Comparison of ENCODE assay signal across 26 mouse cellular contexts in the genomic region with DNA sequence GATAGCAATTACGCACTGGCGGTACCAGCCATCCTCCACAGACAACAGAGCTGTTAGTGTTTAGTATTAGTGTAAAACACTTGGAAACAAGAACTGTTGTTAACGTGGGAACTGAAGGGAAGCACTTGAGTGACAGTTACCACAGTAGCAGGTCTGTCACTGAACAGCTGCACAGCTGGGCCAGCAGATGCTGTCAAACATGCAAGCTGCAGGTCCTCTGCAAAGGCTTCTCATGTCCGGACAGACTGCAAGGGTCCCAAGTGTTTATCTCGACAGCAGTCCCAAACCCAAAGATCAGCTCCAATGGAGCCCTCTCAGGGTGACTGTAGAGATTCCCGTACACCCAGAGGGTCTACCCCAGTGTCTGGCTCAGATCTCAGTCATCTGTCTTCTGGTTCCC. TPM values are rescaled to one million over a fixed set of nuclear protein-coding genes. Genes with fewer than 3 reads are reported as not detected.
DNase-seq lines count a peak whose midpoint lies in the region; ATAC-seq and TF ChIP-seq lines count a peak whose summit lies in the region.
"Had no signal": no experiment of that assay in that cellular context is flagged by ENCODE, and none has a peak within 500 bp of the region (broad histone marks: within the 10 kb centered on the region; RNA-seq: fewer than 3 reads in every experiment).

No protein-coding gene starts in this region.

- TF ChIP-seq POLR2A in thymus, adult 2 months (IDR thresholded peaks at IDR 0.05; ENCODE audit: control insufficient read depth, extremely low read depth, insufficient read depth, low read length, poor library complexity) = no peak

- H3K4me2 ChIP-seq in heart, embryonic 16.5 days (ENCODE audit: low read depth, low read length) = no peak overlapping the region
- H3K4me2 ChIP-seq in hindbrain, postnatal 0 days (ENCODE audit: low read depth, low read length) = no peak overlapping the region
- no peak overlapping the region for H3K4me2 ChIP-seq in intestine, embryonic 16.5 days (ENCODE audit: low read depth, low read length)
- H3K4me2 ChIP-seq: embryonic facial prominence, embryonic 13.5 days; forebrain, embryonic 13.5 days; hindbrain, embryonic 14.5 days had no signal

- no peaks in the 10 kb centered on the region for H3K4me1 ChIP-seq in heart, embryonic 16.5 days (ENCODE audit: control insufficient read depth, insufficient read depth, low read length)
- H3K4me1 ChIP-seq in thymus, adult 2 months (replicated peaks; ENCODE audit: control insufficient read depth, insufficient read depth, low read length) = peaks cover 13% of the 10 kb centered on the region
- H3K4me1 ChIP-seq in hindbrain, postnatal 0 days (ENCODE audit: insufficient read depth, low read length) = no peaks in the 10 kb centered on the region
- no peaks in the 10 kb centered on the region for H3K4me1 ChIP-seq in intestine, embryonic 16.5 days (ENCODE audit: control insufficient read depth, insufficient read depth, low read length)
- H3K4me1 ChIP-seq: embryonic facial prominence, embryonic 13.5 days had no signal

- H3K4me3 ChIP-seq in heart, embryonic 16.5 days (ENCODE audit: low read length) = no peak overlapping the region
- H3K4me3 ChIP-seq in thymus, adult 2 months (ENCODE audit: control insufficient read depth, insufficient read depth, low read length) = no peak overlapping the region
- H3K4me3 ChIP-seq in hindbrain, postnatal 0 days (ENCODE audit: low read length) = no peak overlapping the region
- H3K4me3 ChIP-seq in intestine, embryonic 16.5 days (ENCODE audit: low read length) = no peak overlapping the region
- H3K4me3 ChIP-seq: embryonic facial prominence, embryonic 13.5 days; forebrain, embryonic 13.5 days; heart, embryonic 10.5 days; hindbrain, embryonic 10.5 days had no signal

- H3K9me3 ChIP-seq in heart, embryonic 16.5 days (replicated peaks; ENCODE audit: control insufficient read depth, low read length) = no peaks in the 10 kb centered on the region
- no peaks in the 10 kb centered on the region for H3K9me3 ChIP-seq in hindbrain, postnatal 0 days (ENCODE audit: low read length)
- no peaks in the 10 kb centered on the region for H3K9me3 ChIP-seq in intestine, embryonic 16.5 days (ENCODE audit: control insufficient read depth, low read length)
- H3K9me3 ChIP-seq: embryonic facial prominence, embryonic 13.5 days; forebrain, embryonic 13.5 days; heart, embryonic 10.5 days; hindbrain, embryonic 10.5 days had no signal

- intact Hi-C loops in heart, postnatal 10 days (cut with DNase I) = no loop called here

- H3K9ac ChIP-seq in heart, embryonic 16.5 days (ENCODE audit: low read length) = no peak overlapping the region
- H3K9ac ChIP-seq in hindbrain, postnatal 0 days (replicated peaks; ENCODE audit: low read length) = no peak overlapping the region
- H3K9ac ChIP-seq in intestine, embryonic 16.5 days (ENCODE audit: low read depth, low read length) = no peak overlapping the region
- H3K9ac ChIP-seq: embryonic facial prominence, embryonic 13.5 days; forebrain, embryonic 13.5 days; forebrain, postnatal 0 days; hindbrain, embryonic 14.5 days had no signal

- no peak for DNase-seq in heart, postnatal 10 days
- DNase-seq in thymus, adult 2 months = peak; percentile 27
- DNase-seq in thymus, postnatal 25 days = peak; percentile 49
- DNase-seq in cerebellum, adult 9-11 months = no peak
- no peak for DNase-seq in hindbrain, postnatal 0 days (ENCODE audit: low spot score)
- DNase-seq: adrenal gland, postnatal 25 days; B cell, adult 2 months; cerebellum, adult 2 months; cerebellum, postnatal 14 days; forebrain, postnatal 0 days; gastrocnemius, postnatal 10 days; heart, adult 18-20 months had no signal

- H3K27ac ChIP-seq in heart, embryonic 16.5 days (ENCODE audit: low read length) = no peak overlapping the region
- H3K27ac ChIP-seq in thymus, adult 2 months (ENCODE audit: control insufficient read depth, insufficient read depth, low read length) = peak overlapping the region; percentile 40; the same call in 1 of the 2 replicates
- H3K27ac ChIP-seq in hindbrain, postnatal 0 days = no peak overlapping the region
- H3K27ac ChIP-seq in intestine, embryonic 16.5 days (ENCODE audit: low read length) = no peak overlapping the region
- H3K27ac ChIP-seq: embryonic facial prominence, embryonic 13.5 days; forebrain, embryonic 13.5 days; heart, embryonic 10.5 days; hindbrain, embryonic 10.5 days; hindbrain, embryonic 14.5 days had no signal

- TF ChIP-seq CTCF in thymus, adult 2 months (IDR thresholded peaks at IDR 0.05; ENCODE audit: borderline replicate concordance, control insufficient read depth, extremely low read depth, insufficient read depth, low read length, poor library complexity) = no peak
- TF ChIP-seq CTCF in hindbrain, postnatal 0 days (IDR thresholded peaks at IDR 0.05; ENCODE audit: low read depth) = no peak

- H3K36me3 ChIP-seq in heart, embryonic 16.5 days (ENCODE audit: control insufficient read depth, insufficient read depth) = peaks cover 26% of the 10 kb centered on the region
- 0 out of 2 replicates have a peak, but pooled peaks cover 3% of the 10 kb centered on the region for H3K36me3 ChIP-seq in thymus, adult 2 months (ENCODE audit: control insufficient read depth, insufficient read depth, low read length)
- peaks cover 35% of the 10 kb centered on the region for H3K36me3 ChIP-seq in hindbrain, postnatal 0 days (ENCODE audit: insufficient read depth, low read length)
- H3K36me3 ChIP-seq in intestine, embryonic 16.5 days (ENCODE audit: control insufficient read depth, insufficient read depth, low read length) = peaks cover 16% of the 10 kb centered on the region
- H3K36me3 ChIP-seq: G1E had no signal

- no peaks in the 10 kb centered on the region for H3K27me3 ChIP-seq in heart, embryonic 16.5 days (ENCODE audit: control insufficient read depth, insufficient read depth, low read length)
- no peaks in the 10 kb centered on the region for H3K27me3 ChIP-seq in thymus, adult 2 months (ENCODE audit: control insufficient read depth, insufficient read depth, low read length)
- H3K27me3 ChIP-seq in hindbrain, postnatal 0 days (ENCODE audit: insufficient read depth, low read length) = no peaks in the 10 kb centered on the region
- no peaks in the 10 kb centered on the region for H3K27me3 ChIP-seq in intestine, embryonic 16.5 days (replicated peaks; ENCODE audit: control insufficient read depth, insufficient read depth, low read length)
- H3K27me3 ChIP-seq: embryonic facial prominence, embryonic 13.5 days; forebrain, embryonic 13.5 days had no signal

- peak; percentile 49; the same call in 1 of the 2 replicates for ATAC-seq in heart, embryonic 16.5 days (replicated peaks; ENCODE audit: extremely low read depth, insufficient read depth, low FRiP score)
- peak; percentile 42 for ATAC-seq in megakaryocyte progenitor cell, adult 5-6 weeks (replicated peaks; ENCODE audit: poor library complexity)
- ATAC-seq in hindbrain, postnatal 0 days = no peak
- ATAC-seq in intestine, embryonic 16.5 days = no peak
- ATAC-seq: CD4-positive, CD25-positive, alpha-beta regulatory T cell, adult 4 months; forebrain, embryonic 13.5 days; forebrain, postnatal 0 days had no signal

- WGBS in heart, embryonic 16.5 days = 68% methylated on average over 6 of the region's 6 CpGs
- 45% methylated on average over 6 of the region's 6 CpGs for WGBS in thymus, adult 2 months
- WGBS in hindbrain, postnatal 0 days = 74% methylated on average over 6 of the region's 6 CpGs
- 84% methylated on average over 6 of the region's 6 CpGs for WGBS in intestine, embryonic 16.5 days

RNA-seq across cellular contexts. Expression of a gene that starts 41.7 kb away (rescaled TPM):
- polyA plus RNA-seq in heart, embryonic 16.5 days (2015; fragmentation: Nextera tagmentation; extraction: Ambion mirVana) = not detected in 2 replicates
- not detected for total RNA-seq in heart, postnatal 10 days (2021)
- total RNA-seq in megakaryocyte progenitor cell, adult 5-6 weeks (2015) = not detected in 2 replicates
- total RNA-seq in megakaryocyte progenitor cell, adult 5-6 weeks (2017) = not detected in 2 replicates
- 2.4 and 3.1 TPM in 2 replicates for polyA plus RNA-seq in thymus, adult 2 months (2012; rRNA removed)
- not detected in 2 replicates for total RNA-seq in hindbrain, postnatal 0 days (2014; rRNA removed)
- polyA plus RNA-seq in hindbrain, postnatal 0 days (2015; fragmentation: Nextera tagmentation; extraction: Ambion mirVana) = 0.54 TPM in 1 of 2 replicates, not detected in the other
- polyA plus RNA-seq in intestine, embryonic 16.5 days (2015; fragmentation: Nextera tagmentation; extraction: Ambion mirVana) = not detected in 2 replicates
- total RNA-seq: adrenal gland, postnatal 25 days; forebrain, postnatal 0 days; G1E; gastrocnemius, postnatal 10 days; gastrocnemius, postnatal 4 days; heart, adult 18-20 months; heart, postnatal 25 days had no signal
- polyA plus RNA-seq: CD4-positive, CD25-positive, alpha-beta regulatory T cell, adult 4 months; cortical plate, adult 2 months; embryonic facial prominence, embryonic 13.5 days; forebrain, embryonic 13.5 days; forebrain, postnatal 0 days; G1E; heart, embryonic 10.5 days; heart, embryonic 14.5 days; hindbrain, embryonic 10.5 days; hindbrain, embryonic 14.5 days had no signal

RNA-seq across cellular contexts. Expression of a gene that starts 42.3 kb away (rescaled TPM):
- 0.22 and 0.39 TPM in 2 replicates for polyA plus RNA-seq in heart, embryonic 16.5 days (2015; fragmentation: Nextera tagmentation; extraction: Ambion mirVana)
- total RNA-seq in heart, postnatal 10 days (2021) = not detected
- 0.56 TPM in 1 of 2 replicates, not detected in the other for total RNA-seq in megakaryocyte progenitor cell, adult 5-6 weeks (2015)
- 0.64 TPM in 1 of 2 replicates, not detected in the other for total RNA-seq in megakaryocyte progenitor cell, adult 5-6 weeks (2017)
- polyA plus RNA-seq in thymus, adult 2 months (2012; rRNA removed) = 0.96 and 1.5 TPM in 2 replicates
- total RNA-seq in hindbrain, postnatal 0 days (2014; rRNA removed) = 1.0 and 2.2 TPM in 2 replicates
- polyA plus RNA-seq in hindbrain, postnatal 0 days (2015; fragmentation: Nextera tagmentation; extraction: Ambion mirVana) = 2.0 and 2.6 TPM in 2 replicates
- polyA plus RNA-seq in intestine, embryonic 16.5 days (2015; fragmentation: Nextera tagmentation; extraction: Ambion mirVana) = 0.12 and 0.28 TPM in 2 replicates
- total RNA-seq: adrenal gland, postnatal 25 days; gastrocnemius, postnatal 10 days; gastrocnemius, postnatal 4 days; heart, adult 18-20 months; heart, postnatal 25 days had no signal
- polyA plus RNA-seq: G1E; heart, embryonic 14.5 days had no signal

RNA-seq across cellular contexts. Expression of a gene that starts 45.5 kb away (rescaled TPM):
- 3.6 and 3.7 TPM in 2 replicates for polyA plus RNA-seq in heart, embryonic 16.5 days (2015; fragmentation: Nextera tagmentation; extraction: Ambion mirVana)
- 10 to 100 TPM; 21.9 to 23.1 TPM for total RNA-seq in heart, postnatal 10 days (2021)
- 26.6 and 27.6 TPM in 2 replicates for total RNA-seq in megakaryocyte progenitor cell, adult 5-6 weeks (2015)
- total RNA-seq in megakaryocyte progenitor cell, adult 5-6 weeks (2017) = 31.1 and 34.7 TPM in 2 replicates
- 6.2 and 6.5 TPM in 2 replicates for polyA plus RNA-seq in thymus, adult 2 months (2012; rRNA removed)
- total RNA-seq in hindbrain, postnatal 0 days (2014; rRNA removed) = 64.4 and 69.4 TPM in 2 replicates
- polyA plus RNA-seq in hindbrain, postnatal 0 days (2015; fragmentation: Nextera tagmentation; extraction: Ambion mirVana) = 22.5 and 23.7 TPM in 2 replicates
- polyA plus RNA-seq in intestine, embryonic 16.5 days (2015; fragmentation: Nextera tagmentation; extraction: Ambion mirVana) = 4.2 TPM in 2 replicates

Comparison
In these comparisons a context has a peak if more than half of its experiments do, and no peak if none do; other contexts are left out.
1. ATAC-seq: peak in heart, embryonic 16.5 days (single experiment) and megakaryocyte progenitor cell, adult 5-6 weeks (single experiment); none in hindbrain, postnatal 0 days (single experiment) and intestine, embryonic 16.5 days (single experiment).
2. DNase-seq: peak in thymus, adult 2 months (single experiment) and thymus, postnatal 25 days (single experiment); none in heart, postnatal 10 days (0 of 2), cerebellum, adult 9-11 months (single experiment) and hindbrain, postnatal 0 days (single experiment).